Mouse (Mus musculus): Measurements from ENCODE around the gene Vgf. TPM values are rescaled to one million over a fixed set of nuclear protein-coding genes. Genes with fewer than 3 reads are reported as not detected.

Vgf gene
- polyA plus RNA-seq, 1 experiment = not detected

DNA sequence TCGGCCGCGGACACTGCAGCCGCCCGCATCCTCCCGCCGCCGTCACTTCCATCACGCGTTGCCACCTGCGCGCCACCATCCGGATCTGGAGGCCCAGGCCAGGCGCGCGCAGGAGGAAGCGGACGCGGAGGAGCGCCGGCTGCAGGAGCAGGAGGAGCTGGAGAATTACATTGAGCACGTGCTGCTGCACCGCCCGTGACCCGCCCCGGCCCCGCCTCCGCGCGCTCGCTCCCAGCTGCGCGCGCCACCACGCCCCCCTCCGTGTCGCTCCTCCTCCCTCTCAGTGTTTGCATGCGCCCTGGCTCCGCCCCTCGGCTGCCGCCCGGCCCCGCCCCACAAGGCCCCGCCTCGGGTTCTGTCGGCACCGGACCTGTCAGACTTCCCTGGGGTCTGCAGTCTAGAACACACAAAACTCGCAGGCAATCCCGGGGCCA, 6.5 kb downstream of the Vgf start:
- Histone ChIP-seq H3K4me3 (replicated peaks; ENCODE audit: control insufficient read depth, low read depth, low read length) (peak overlapping the region; percentile 21), H3K27ac (ENCODE audit: control insufficient read depth, insufficient read depth, low read depth, low read length, poor library complexity) (no peak overlapping the region), H3K4me1 (ENCODE audit: control insufficient read depth, insufficient read depth, low read length) (peaks cover 1% of the 10 kb centered on the region)
- no peak for TF ChIP-seq CTCF (IDR thresholded peaks at IDR 0.05; ENCODE audit: control insufficient read depth, insufficient read depth, low read length)
- TF ChIP-seq POLR2A (IDR thresholded peaks at IDR 0.05; ENCODE audit: borderline replicate concordance, control insufficient read depth, low read depth, low read length) = no peak
- under 1% methylated on average over 49 of the region's 49 CpGs for WGBS

DNA sequence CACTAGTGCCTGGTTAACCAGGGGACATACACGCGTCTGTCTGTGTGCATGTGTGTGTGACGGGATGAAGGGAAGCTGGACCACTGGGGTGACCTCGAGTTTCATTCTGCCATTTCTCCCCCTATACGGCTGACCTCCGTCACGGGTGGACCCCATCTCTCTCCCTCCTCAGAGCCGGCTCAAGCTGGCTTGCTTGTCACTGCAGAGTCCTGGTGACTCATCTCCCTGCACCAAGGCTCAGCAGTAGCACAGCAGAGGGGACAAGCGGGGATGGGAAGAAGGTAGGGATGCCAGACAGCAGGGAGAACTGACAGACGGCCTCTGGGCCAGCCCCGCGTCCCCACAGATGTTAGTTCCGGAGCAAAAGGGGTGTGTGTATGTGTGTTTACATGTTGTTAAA, 10.0 kb downstream of the Vgf start:
- Histone ChIP-seq H3K27ac (ENCODE audit: control insufficient read depth, insufficient read depth, low read depth, low read length, poor library complexity) (no peak overlapping the region), H3K4me1 (ENCODE audit: control insufficient read depth, insufficient read depth, low read length) (peaks cover 1% of the 10 kb centered on the region; the same call in 1 of the 2 replicates), H3K4me3 (replicated peaks; ENCODE audit: control insufficient read depth, low read depth, low read length) (no peak overlapping the region)
- 83% methylated on average over 13 of the region's 13 CpGs for WGBS
- no peak for TF ChIP-seq CTCF (IDR thresholded peaks at IDR 0.05; ENCODE audit: control insufficient read depth, insufficient read depth, low read length)
- TF ChIP-seq POLR2A (IDR thresholded peaks at IDR 0.05; ENCODE audit: borderline replicate concordance, control insufficient read depth, low read depth, low read length) = no peak

DNA sequence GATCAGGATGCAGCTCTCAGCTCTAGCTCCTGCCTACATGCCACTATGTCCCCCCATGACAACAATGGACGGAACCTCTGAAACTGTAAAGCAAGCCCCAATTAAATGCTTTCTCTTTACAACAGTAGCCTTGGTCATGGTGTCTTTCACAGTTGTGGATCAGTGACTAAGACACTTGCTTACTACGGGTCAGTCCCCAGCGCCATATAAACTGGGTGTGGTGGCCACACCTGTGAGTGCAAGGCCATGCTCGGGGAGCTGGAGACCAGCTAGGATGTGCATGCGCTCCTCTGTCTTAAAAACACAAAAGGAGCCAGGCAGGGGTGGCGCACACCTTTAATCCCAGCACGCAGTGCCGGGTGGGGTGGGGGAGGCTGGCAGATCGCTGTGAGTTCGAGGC, 13.3 kb downstream of the Vgf start:
- 93% methylated on average over 10 of the region's 10 CpGs for WGBS
- TF ChIP-seq CTCF (IDR thresholded peaks at IDR 0.05; ENCODE audit: control insufficient read depth, insufficient read depth, low read length) = no peak
- no peak for TF ChIP-seq POLR2A (IDR thresholded peaks at IDR 0.05; ENCODE audit: borderline replicate concordance, control insufficient read depth, low read depth, low read length)

DNA sequence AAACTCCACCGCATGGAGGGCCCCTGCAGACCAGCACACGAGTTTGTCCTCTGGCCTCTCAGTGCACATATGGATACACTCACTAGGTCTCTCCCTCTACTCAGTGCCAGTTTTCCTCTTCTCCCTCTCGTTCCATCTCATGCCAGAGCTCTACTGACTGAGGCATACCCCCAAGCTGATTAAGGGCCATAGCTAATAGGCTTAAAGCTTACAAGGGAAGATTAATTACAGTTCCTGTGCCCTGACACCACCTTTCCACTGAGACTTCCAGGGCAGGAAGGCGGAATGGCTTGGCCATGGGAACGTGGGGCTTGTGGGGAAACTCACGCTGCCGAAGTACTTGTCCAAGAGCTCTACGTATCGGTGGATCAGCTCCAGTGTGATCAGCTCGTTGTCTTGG, 15.2 kb downstream of the Vgf start:
- 86% methylated on average over 10 of the region's 10 CpGs for WGBS
- no peak overlapping the region for H3K4me3 ChIP-seq (replicated peaks; ENCODE audit: control insufficient read depth, low read depth, low read length)
- H3K4me1 ChIP-seq (ENCODE audit: control insufficient read depth, insufficient read depth, low read length) = no peaks in the 10 kb centered on the region; the same call in 1 of the 2 replicates
- H3K27ac ChIP-seq (ENCODE audit: control insufficient read depth, insufficient read depth, low read depth, low read length, poor library complexity) = no peak overlapping the region
- no peak for TF ChIP-seq CTCF (IDR thresholded peaks at IDR 0.05; ENCODE audit: control insufficient read depth, insufficient read depth, low read length)
- no peak for TF ChIP-seq POLR2A (IDR thresholded peaks at IDR 0.05; ENCODE audit: borderline replicate concordance, control insufficient read depth, low read depth, low read length)

More for the DNA sequence above, 13.3 kb downstream of the Vgf start:
- no peak overlapping the region for H3K4me3 ChIP-seq (replicated peaks; ENCODE audit: control insufficient read depth, low read depth, low read length)
- no peak overlapping the region for H3K27ac ChIP-seq (ENCODE audit: control insufficient read depth, insufficient read depth, low read depth, low read length, poor library complexity)
- no peaks in the 10 kb centered on the region for H3K4me1 ChIP-seq (ENCODE audit: control insufficient read depth, insufficient read depth, low read length)

DNA sequence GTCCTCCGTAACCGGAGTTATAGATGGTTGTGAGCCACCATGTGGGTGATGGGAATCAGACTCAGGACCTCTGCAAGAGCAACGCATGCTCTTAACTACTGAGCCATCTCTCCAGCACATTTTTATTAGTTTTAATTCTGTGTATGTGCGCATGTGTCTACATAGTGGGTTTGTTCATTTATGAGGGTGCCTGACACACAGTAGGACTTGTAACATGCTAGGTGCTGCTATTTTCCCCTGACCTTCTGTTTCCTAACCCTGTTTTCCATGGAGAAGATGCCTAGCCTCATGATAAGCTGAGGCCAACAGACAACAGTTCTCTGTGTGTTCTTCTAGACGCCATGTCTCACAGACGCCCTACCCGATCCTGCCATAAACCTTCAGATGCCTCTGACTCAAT, 17.8 kb downstream of the Vgf start:
- 90% methylated on average over 7 of the region's 7 CpGs for WGBS
- TF ChIP-seq CTCF (IDR thresholded peaks at IDR 0.05; ENCODE audit: control insufficient read depth, insufficient read depth, low read length) (no peak), POLR2A (IDR thresholded peaks at IDR 0.05; ENCODE audit: borderline replicate concordance, control insufficient read depth, low read depth, low read length) (no peak)
- Histone ChIP-seq H3K4me3 (replicated peaks; ENCODE audit: control insufficient read depth, low read depth, low read length) (no peak overlapping the region), H3K4me1 (ENCODE audit: control insufficient read depth, insufficient read depth, low read length) (no peaks in the 10 kb centered on the region; the same call in 1 of the 2 replicates), H3K27ac (ENCODE audit: control insufficient read depth, insufficient read depth, low read depth, low read length, poor library complexity) (no peak overlapping the region)

DNA sequence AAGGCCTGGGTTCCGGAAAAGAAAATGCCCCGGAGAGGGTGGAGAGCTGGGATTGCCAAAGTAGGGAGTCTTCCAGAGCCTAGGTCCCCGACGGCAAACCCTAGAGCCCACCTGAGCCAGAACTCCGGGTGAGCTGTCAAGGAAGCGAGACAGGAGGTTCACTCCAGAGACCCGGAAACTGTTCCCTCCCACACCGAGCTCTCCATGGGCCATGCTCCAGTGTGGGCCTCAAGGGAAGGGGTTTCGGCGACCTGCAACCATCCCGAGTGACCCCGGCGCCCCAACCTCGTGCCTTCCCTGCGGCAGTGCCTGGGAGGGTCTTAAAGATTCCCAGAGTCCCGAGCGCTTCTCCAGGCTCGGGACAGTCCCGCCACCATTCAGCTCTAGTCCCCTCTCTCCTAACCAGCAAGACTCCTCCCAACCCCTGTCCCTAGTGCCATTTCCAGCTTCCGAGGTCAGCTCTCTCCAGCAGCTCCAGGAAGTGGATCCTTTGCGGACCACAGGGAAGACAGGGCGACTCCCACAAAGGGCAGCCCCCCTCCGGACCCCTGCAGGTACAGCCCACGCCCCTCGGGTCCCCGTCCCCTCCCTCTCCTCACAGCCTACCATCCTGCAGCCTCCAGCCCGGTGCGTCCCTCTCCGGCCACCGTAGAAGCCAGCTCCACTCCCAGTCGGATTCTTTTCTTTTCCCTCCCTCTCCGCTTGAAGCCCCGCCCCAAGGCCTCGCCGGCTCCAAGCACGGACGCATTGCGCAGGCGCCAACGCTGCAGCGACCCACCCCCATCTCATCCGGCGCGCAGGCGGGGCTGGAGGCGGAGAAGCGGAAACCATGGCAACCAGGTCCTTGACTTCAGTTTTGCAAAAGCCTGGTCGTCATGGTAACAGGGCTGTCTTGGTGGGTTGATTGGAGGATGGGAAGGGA, 19.5 kb downstream of the Vgf start, which contains the start of gene Ap1s1:
TSS of gene Ap1s1 (minus strand) at position 734 of the 922 bp plus-strand sequence.
- H3K27ac ChIP-seq (ENCODE audit: control insufficient read depth, insufficient read depth, low read depth, low read length, poor library complexity) = 0 out of 2 replicates have a peak within 1 kb of the TSS, but pooled peaks have one; percentile 6
- no peaks in the 10 kb centered on the region; the same call in 1 of the 2 replicates for H3K4me1 ChIP-seq (ENCODE audit: control insufficient read depth, insufficient read depth, low read length)
- H3K4me3 ChIP-seq (replicated peaks; ENCODE audit: control insufficient read depth, low read depth, low read length) = peak within 1 kb of the TSS; percentile 76
- TF ChIP-seq POLR2A (IDR thresholded peaks at IDR 0.05; ENCODE audit: borderline replicate concordance, control insufficient read depth, low read depth, low read length) = no peak
- under 1% methylated on average over 48 of the region's 48 CpGs for WGBS

DNA sequence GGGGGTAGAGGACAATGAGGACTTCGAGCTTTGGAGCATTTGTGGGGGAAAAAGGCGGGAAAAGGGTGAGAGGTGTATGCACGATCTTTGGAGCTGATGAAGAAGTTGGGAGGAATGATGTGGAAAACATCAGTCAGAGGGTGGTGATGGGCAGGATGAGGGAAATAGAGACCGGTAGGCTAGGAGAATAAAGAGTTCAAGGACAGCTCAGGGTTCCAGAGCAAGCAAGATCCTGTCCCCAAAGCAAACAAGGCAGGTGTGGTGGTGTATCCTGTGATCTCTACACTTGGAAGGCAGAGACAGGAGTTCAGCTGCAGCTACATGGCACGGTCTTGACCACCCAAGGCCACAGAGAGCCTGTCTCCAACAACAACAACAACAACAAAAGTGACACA, 20.1 kb downstream of the Vgf start:
- Histone ChIP-seq H3K4me3 (replicated peaks; ENCODE audit: control insufficient read depth, low read depth, low read length) (peak overlapping the region; percentile 1), H3K4me1 (ENCODE audit: control insufficient read depth, insufficient read depth, low read length) (no peaks in the 10 kb centered on the region; the same call in 1 of the 2 replicates), H3K27ac (ENCODE audit: control insufficient read depth, insufficient read depth, low read depth, low read length, poor library complexity) (no peak overlapping the region)
- WGBS = 27% methylated on average over 5 of the region's 5 CpGs
- TF ChIP-seq CTCF (IDR thresholded peaks at IDR 0.05; ENCODE audit: control insufficient read depth, insufficient read depth, low read length) = no peak
- TF ChIP-seq POLR2A (IDR thresholded peaks at IDR 0.05; ENCODE audit: borderline replicate concordance, control insufficient read depth, low read depth, low read length) = no peak

DNA sequence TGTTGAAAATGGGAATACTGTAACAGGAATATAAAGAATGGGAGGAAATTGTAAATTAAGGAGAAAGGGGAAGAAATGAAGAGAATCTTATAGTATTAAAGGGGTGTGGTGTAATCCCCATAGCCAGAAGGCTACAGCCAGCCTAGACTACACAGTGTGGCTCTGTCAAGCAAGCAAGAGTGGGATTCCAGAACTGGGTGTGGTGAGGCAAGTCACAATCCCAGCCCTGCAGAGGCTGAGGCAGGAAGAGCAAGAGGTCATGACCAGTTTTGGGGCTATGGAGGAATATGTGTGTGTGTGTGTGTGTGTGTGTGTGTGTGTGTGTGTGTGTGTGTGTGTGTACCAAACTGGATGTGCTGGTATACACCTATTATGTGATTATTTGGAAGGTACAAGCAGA, 20.8 kb downstream of the Vgf start:
- Histone ChIP-seq H3K4me1 (ENCODE audit: control insufficient read depth, insufficient read depth, low read length) (no peaks in the 10 kb centered on the region; the same call in 1 of the 2 replicates), H3K27ac (ENCODE audit: control insufficient read depth, insufficient read depth, low read depth, low read length, poor library complexity) (no peak overlapping the region), H3K4me3 (replicated peaks; ENCODE audit: control insufficient read depth, low read depth, low read length) (no peak overlapping the region)
- no peak for TF ChIP-seq POLR2A (IDR thresholded peaks at IDR 0.05; ENCODE audit: borderline replicate concordance, control insufficient read depth, low read depth, low read length)
- no peak for TF ChIP-seq CTCF (IDR thresholded peaks at IDR 0.05; ENCODE audit: control insufficient read depth, insufficient read depth, low read length)

Data from bone marrow, adult 2 months (tissue).